Mouse (Mus musculus): Measurements from ENCODE around the gene Mettl9.
"Not testable (repeated sequence)": the region's sequence is repeated elsewhere in the genome, so short reads cannot be mapped to it uniquely, and the experiment has no call there.

Mettl9 gene

DNA sequence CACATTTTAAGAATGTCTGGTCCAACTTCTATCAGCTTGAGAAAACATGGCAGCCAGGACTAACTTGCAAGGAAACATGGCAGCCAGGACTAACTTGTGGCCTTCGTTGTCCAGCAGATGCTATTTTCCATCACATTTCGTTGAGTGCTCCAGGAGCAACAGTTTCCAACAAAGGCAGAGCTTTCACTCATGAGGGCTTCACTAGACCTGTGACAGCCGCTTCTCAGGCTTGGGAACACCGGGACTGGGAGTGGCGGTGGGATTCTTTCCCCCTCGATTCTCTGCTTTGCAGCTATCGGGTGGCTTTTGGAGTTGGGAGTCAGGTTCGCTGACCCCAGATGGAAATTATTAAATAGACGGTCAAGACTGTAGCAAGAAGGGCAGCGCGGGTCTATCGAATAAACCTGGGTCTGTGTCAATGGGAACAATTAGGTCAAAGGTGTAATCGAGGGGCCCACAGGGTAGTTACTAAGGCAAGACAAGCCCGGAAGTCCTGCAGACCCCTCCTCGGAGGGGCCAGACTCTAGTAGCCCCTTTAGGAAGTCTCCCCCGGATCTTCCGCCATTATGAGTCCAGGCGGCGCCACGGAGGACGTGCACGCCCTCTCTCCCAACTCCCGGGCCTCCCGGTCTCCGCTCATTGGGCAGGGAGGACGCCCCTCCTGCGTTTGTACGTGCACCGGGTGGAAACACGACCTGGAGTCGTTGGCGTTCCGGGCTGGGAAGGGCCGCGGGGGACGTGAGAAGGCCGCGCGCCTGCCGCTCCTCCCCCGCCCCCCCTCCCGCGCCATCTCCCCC is at the start of gene Mettl9:
Mettl9 (plus strand) TSS at position 590 of the 797 bp plus-strand sequence.
- peak; percentile 95 for DNase-seq

DNA sequence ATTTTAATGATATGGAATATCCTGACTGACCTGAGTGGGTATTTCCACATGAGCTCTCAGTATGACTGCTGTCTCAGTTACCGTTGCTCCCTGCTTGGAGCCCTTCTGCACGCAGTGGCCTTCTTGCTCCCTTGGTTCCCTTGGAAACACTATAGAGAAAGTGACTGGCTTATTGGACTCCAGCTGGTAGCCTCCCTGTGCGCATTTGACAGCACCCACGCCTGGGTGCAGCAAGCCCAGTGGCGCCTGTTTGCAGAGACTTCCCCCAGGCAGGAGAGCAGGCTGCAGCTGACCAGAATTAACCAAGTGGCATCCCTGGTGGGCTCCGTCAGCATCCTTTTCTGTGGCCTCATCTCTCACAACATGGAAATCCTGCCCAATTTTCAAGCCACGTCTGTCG is 43.1 kb upstream of the Mettl9 start:
- no peak for DNase-seq

DNA sequence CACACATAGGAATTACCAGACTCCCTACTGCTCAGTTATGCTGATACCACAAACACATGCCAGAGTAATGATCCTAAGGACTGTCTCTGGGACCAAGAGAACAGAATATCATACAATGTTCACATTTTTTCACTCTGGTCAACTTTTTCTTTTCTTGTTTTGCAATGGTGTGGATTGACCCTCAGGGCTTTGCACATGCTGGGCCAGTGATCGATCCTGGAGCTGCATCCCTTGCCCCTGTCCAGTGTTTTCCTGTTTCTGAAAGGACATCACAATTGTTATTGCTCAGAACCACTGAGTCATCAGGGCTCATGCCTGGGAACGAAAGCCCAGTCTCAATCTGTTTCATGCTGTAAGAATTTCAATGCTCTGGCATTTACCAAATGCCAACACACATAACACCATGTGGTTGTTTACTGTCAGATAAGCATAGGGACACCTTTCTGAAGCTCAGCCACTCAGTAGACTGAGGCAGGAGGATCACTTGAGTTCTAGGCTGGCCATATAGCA is 35.2 kb upstream of the Mettl9 start:
- no peak for DNase-seq

- DNase-seq, result peak; percentile 13
Measured at GRCm38 (mm10) chr7:121000065-121000822, 34.0 kb upstream of the Mettl9 start.

DNA sequence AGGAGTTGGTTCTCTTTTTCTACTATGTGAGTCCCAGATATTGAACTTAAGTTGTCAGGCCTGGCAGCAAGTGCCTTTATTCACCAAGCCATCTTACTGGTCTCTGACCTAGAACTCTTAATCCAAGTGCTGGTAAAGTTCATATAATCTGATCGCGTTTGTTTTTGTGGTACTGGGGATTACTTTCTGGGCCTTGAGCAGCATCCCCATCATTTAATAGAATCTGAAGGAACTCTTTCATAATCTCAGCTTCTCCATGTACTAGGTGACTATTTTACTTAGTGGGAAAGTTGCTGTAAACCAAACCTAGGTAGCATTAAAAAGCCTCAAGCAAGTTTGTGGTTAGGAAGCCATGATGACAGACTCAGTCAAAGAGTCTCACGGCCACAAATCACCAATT is 32.4 kb upstream of the Mettl9 start:
- DNase-seq, result no peak

GRCm38 (mm10) chr7:121002407-121002928 is 31.8 kb upstream of the Mettl9 start:
- DNase-seq, result no peak

DNA sequence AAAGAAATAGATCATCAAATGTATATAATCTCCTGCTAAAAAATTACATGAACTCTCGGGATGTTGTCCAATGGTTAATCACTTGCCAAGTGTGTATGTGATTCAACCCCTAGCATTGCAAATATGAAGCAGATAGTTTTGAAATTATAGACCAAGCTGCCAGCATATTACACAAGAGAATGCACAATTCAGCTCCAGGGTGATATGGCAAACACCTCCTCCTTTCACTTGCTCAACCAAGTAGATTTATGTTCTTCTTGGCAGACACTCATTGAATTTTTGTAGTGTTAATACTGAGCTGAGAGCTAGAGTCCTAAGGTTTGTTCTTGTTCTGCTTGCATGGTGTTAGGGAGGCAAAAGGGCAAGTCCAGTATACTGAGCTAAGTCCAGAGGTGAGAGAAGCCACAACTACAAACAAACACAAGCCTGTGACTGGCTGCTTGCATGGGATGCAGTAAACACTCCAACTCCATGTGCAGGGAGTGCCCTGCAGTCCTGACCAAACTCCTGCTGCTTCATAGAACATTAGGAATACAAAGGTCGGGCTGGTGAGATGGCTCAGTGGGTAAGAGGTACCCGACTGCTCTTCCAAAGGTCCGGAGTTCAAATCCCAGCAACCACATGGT is 30.3 kb upstream of the Mettl9 start:
- DNase-seq, result peak; percentile 78

- no peak for DNase-seq
Measured at GRCm38 (mm10) chr7:121011794-121012689, 22.2 kb upstream of the Mettl9 start.

DNA sequence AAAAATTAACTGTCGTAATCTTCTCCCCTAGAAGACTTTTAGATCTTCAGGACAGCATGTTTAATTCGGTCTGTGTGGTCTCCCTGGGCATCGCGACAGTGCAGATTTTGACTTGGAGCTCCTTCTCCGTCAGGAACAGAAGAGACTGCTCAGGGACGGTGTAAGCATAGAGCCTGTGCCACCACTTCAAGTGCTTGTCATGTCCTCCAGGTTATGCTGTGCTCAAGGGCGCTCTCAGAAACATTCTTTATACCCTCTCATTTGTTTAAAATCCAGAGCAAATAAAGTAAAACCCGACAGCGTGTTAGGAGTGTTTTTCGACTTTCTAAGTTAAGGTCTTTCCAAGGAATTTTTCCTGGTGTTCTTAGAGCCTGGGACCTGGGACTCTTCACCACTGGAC is 19.8 kb upstream of the Mettl9 start:
- DNase-seq, result no peak

GRCm38 (mm10) chr7:121018778-121019177 is 15.5 kb upstream of the Mettl9 start:
- DNase-seq, result no peak

DNA sequence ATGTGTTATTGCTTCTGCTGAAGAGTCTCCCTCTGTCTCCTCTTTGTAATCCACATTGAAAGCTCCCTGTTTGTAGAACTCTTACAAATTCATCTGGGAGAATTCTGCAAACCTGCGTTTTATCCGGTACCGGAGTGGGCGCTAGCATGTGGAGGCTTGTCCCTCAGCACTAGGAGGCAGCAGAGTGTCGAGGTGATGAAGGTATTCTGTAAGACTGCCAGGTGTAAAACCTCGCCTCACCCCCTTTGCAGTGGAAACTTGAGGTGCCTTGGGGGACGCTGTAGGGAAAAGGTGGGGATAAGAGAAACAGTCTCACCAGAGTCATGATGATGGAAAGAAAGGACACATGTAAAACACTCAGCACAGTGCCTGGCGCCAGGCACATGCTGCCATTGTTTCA is 14.0 kb upstream of the Mettl9 start:
- DNase-seq, result peak; percentile 34

- DNase-seq, result no peak
Measured at GRCm38 (mm10) chr7:121025221-121026008, 8.8 kb upstream of the Mettl9 start.

- no peak for DNase-seq
Measured at GRCm38 (mm10) chr7:121026300-121026699, 7.9 kb upstream of the Mettl9 start.

DNA sequence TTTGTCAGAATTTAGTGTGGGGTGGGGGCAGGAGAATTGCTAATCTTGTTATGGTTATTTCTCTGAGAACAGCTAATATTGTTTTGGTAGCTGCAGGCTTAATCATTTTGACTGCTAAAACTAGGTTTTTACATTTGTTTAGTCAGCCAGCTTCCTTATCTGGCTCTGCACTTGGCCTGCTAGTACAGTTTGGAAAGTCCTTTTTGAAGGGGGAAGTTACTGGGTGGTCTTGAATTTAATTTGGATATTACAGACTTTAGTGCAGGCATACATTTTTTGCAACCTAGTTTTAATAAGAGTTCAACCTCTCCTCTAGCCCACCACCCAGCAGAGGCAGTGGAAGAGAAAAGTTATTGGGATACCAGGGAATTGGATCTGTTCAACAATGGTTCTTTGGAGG is 4.3 kb upstream of the Mettl9 start:
- DNase-seq, result not testable (repeated sequence)

- DNase-seq, result no peak
Measured at GRCm38 (mm10) chr7:121034701-121035141, 476 bp downstream of the Mettl9 start.

DNA sequence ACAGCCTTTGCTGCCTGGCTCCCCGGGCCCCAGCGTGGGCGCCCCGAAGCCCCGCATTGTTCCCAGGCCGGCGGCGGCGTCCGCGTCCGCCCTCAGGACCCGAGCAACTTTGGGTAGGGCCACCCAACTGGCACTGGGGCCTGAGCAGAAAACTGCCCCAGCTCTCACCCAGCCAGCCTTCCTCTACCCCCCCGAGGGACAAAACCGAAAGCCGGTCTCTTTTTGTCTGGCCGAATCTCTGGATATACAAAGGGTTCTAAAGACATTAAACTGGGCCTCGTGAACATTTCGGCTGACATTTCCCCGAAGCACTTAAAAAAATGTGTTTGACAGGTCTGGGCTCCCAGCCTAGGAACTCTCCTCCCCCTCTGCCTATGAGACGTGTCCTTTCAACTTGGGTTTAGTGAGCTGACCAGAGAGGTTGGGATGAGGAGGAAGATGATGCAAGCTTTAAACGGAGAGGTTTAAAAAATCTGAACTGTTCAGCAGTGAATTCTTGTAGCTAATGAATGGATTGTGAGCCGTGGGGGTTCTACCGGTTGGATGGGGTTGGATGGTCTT is 996 bp downstream of the Mettl9 start:
- peak; percentile 60 for DNase-seq

DNA sequence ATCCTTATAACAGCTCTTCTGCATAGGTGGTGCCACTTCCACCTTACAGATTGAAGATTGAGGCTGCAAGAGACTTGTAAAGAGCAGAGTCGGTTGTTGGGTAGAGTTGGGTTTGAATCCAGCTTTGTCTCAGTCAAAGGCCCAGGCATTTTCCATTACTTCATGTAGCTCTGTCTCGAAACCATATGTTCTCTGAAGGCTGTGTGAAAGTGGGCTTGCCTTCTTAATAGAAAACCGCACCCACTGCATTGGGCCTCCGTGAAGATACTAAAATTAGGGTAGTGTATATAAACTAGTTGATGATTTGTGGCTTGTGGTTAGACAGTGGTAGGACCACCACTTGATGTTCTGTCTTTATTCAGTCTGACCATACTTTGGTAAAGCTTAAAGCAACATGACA is 6.3 kb downstream of the Mettl9 start:
- no peak for DNase-seq

DNA sequence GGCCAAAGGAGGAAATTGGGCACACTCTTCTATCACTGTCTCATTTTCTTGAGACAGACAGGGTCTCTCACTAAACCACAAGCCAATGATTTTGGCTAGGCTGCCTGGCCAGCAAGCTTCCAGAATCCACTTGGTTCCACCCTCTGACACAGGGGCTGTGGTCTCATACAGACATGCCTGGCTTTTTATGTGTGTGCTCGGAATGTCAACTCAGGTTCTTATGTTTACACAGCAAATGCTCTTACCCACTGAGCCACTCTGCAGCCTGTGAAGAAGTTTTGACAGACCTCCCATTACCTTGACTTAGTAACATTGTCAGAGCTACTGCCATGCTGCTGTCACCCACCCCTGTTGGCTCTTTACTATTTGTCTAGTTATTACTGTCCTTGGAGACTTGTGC is 7.7 kb downstream of the Mettl9 start:
- no peak for DNase-seq

DNA sequence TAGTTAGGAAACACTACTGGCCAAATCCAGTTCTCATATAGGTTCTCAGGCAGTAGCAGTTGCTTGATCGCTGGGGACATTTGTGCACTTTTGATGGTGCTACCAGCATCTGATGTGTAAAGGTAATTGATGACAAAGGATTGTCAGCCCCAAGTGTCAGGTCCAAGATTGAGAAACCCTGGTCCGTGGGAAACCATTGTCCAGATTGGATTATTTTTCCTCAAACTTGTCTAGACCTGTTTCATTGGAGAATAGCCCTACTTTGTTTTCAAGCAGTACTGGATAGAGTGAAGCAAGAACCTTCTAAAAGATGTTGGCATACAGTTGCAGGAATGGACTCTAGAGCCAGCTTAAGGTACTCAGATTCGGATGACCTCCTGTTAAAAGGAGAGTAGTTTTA is 8.8 kb downstream of the Mettl9 start:
- no peak for DNase-seq

DNA sequence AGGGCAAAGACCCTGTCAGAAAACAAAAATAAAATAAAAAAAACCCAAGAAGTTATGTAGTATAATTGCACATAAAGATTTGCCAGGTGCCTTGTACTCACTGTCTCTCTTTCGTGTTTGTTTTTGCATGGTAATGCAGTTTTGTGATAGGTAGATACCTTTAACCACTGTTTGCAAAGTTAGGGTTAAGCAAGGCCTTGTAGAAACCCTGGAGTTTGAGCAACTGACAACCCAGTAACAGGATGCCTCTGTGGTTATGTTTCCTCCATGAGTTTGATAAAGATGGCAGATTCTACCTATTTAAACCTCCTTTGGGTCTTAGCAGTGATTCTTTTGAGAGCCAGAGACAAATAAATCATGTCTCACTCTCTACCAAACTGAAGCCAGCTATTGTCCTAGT is 9.3 kb downstream of the Mettl9 start:
- no peak for DNase-seq

- no peak for DNase-seq
Measured at GRCm38 (mm10) chr7:121044251-121044650, 10.0 kb downstream of the Mettl9 start.
